Mouse (Mus musculus) forebrain, embryonic 15.5 days (tissue): ENCODE measurements at regions not wholly inside any gene's neighbourhood (a gene's known extent, or its start where the extent isn't known, plus 50 kb on each side); places are given as distances from the start of the nearest gene placed in this dataset.

Experiments
- ATAC-seq: fragments of 200-750 bp; cut with Nextera tagmentation; replicated peaks from 2 replicates; pipeline ENCODE4 v1.8.0; 2017; ENCODE audit warnings: mild to moderate bottlenecking, moderate TSS enrichment, moderate library complexity
- H3K27ac ChIP-seq: fragments of 300-500 bp; sonication (generic); replicated peaks from 2 replicates; pipeline ENCODE4 v1.5.1; 2015; ENCODE audit warnings: mild to moderate bottlenecking, inconsistent platforms
- H3K27me3 ChIP-seq: fragments of 300-500 bp; sonication (generic); 2 replicates; pipeline ENCODE4 v1.6.1; 2015; ENCODE audit warnings: inconsistent platforms
- H3K36me3 ChIP-seq: fragments of 300-500 bp; sonication (generic); 2 replicates; pipeline ENCODE4 v1.6.1; 2015; ENCODE audit warnings: mild to moderate bottlenecking, inconsistent platforms
- H3K4me1 ChIP-seq: fragments of 300-500 bp; sonication (generic); 2 replicates; pipeline ENCODE4 v1.6.1; 2015; ENCODE audit warnings: inconsistent platforms
- H3K4me2 ChIP-seq: fragments of 300-500 bp; sonication (generic); replicated peaks from 2 replicates; pipeline ENCODE4 v1.6.1; 2015; ENCODE audit warnings: mild to moderate bottlenecking, inconsistent platforms
- H3K4me3 ChIP-seq: fragments of 300-500 bp; sonication (generic); 2 replicates; pipeline ENCODE4 v1.5.1; 2015; ENCODE audit warnings: mild to moderate bottlenecking, inconsistent platforms
- H3K9ac ChIP-seq: fragments of 300-500 bp; sonication (generic); replicated peaks from 2 replicates; pipeline ENCODE4 v1.6.1; 2015; ENCODE audit warnings: mild to moderate bottlenecking, inconsistent platforms
- H3K9me3 ChIP-seq: fragments of 300-500 bp; sonication (generic); 2 replicates; pipeline ENCODE4 v1.6.1; 2016; ENCODE audit warnings: inconsistent platforms
- whole genome bisulfite sequencing: fragments of 180-500 bp; shearing (Covaris S2); methylation state at CpG from one replicate; pipeline ENCODE4 v1.1.7; 2015; ENCODE audit warnings: mixed read lengths; 5-methylcytosine and 5-hydroxymethylcytosine counted together

- H3K27me3 ChIP-seq, result no peaks in the 10 kb centered on the region
- ATAC-seq, result no peak
- H3K27ac ChIP-seq, result 0 out of 2 replicates have a peak overlapping the region, but pooled peaks have one; percentile 2
- no peak overlapping the region for H3K4me3 ChIP-seq
- WGBS, result 47% methylated on average over 6 of the region's 6 CpGs
- H3K36me3 ChIP-seq, result no peaks in the 10 kb centered on the region
- H3K4me1 ChIP-seq, result peaks cover 8% of the 10 kb centered on the region; the same call in 1 of the 2 replicates
- H3K9ac ChIP-seq, result no peak overlapping the region
- H3K9me3 ChIP-seq, result no peaks in the 10 kb centered on the region
- H3K4me2 ChIP-seq, result no peak overlapping the region
Measured at GRCm38 (mm10) chr6:51708011-51708410, 184.3 kb downstream of the Snx10 start.

DNA sequence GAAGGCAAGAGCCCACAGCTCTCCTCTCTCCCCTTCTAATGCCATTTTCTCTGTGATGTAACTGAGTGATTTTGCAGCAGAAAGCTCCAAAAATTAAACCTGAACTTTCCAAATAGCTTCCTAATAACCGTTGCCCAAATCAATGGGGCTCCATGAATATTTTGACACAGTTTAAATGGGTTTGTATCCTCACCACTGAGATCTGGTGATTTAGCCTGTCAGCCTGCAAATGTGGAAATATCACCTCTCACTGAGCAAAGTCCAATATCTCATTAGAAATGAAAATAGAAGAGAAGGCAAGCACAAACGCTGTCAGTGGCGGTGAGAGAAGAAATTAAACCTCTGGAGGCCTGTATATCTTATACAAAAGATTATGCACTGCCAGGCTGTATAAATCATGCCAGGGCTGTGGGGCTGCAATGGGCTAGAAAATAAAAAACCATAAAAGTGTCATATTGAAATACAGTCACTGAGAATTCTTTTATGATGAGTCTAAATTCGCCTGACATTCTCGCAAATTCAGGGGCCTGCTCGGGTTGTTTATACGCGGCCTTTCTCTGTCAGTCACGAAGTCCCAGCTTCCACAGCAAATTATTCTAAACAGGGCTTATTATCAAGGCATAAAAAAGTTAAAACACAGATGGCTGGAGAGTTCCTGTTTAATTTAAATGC lies 185.1 kb downstream of the Snx10 start:
- no peak for ATAC-seq
- Histone ChIP-seq H3K9me3 (no peaks in the 10 kb centered on the region), H3K4me2 (no peak overlapping the region), H3K27ac (0 out of 2 replicates have a peak overlapping the region, but pooled peaks have one; percentile 2), H3K27me3 (no peaks in the 10 kb centered on the region), H3K9ac (no peak overlapping the region), H3K4me3 (no peak overlapping the region), H3K36me3 (no peaks in the 10 kb centered on the region), H3K4me1 (peaks cover 8% of the 10 kb centered on the region; the same call in 1 of the 2 replicates)
- 63% methylated on average over 9 of the region's 9 CpGs for whole genome bisulfite sequencing

DNA sequence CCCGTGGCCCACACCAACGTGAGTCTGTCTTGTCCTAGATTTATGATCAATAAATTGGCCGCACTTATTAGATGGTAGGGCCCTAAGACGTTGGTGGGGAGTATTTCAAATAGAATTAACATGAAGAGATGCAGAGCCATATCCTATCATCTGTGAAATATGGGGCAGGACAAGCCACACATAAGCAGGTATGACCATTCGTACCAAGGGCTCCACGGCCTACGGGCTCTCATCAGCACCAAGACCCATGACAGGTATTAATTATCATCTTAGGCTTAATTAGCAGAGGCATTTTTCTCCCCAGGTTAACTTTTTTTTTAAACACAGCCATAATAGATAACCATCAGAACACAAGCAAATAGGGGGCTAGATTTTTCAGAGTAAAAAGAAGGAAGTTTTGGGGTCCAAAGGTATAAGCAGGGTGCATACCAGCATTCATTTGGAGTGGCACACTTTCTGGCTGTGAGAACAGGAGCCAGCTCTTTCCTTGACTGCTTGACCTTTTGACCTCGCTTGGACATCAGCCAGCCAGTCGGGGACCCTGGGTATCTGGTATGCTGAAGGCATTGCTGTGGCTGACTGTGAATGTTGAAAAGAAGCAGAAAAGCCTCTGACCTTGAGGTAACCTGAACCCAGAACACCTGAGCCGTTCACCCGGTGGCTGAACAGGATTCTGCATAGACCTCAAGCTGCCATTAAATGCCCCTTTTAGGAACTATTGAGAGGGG lies 185.8 kb downstream of the Snx10 start:
- Histone ChIP-seq H3K9ac (no peak overlapping the region), H3K27ac (no peak overlapping the region), H3K4me1 (peaks cover 8% of the 10 kb centered on the region; the same call in 1 of the 2 replicates), H3K9me3 (no peaks in the 10 kb centered on the region), H3K27me3 (no peaks in the 10 kb centered on the region), H3K4me3 (no peak overlapping the region), H3K4me2 (no peak overlapping the region), H3K36me3 (no peaks in the 10 kb centered on the region)
- 68% methylated on average over 11 of the region's 11 CpGs for WGBS
- ATAC-seq, result no peak

DNA sequence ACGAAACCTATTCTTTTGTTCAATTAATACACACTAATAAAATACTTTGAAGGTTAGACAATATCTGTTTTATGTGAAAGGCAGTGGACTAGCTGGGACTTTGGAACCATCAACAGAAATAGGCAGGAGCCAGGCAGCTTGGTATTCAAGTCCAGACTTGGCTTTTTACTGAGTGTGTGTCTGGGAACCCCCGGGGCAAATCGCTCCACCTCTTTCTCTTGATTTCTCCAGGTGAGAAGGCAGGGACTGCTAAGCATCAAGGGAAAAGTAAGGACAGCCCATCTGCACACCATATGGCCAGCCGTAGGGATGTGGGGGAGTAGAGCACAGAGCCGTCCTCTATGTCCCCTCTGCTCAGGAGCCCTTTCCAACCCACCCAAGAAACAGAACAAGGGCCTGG lies 186.5 kb downstream of the Snx10 start:
- no peaks in the 10 kb centered on the region for H3K9me3 ChIP-seq
- 81% methylated on average over 5 of the region's 5 CpGs for WGBS
- no peak overlapping the region for H3K4me2 ChIP-seq
- no peaks in the 10 kb centered on the region for H3K36me3 ChIP-seq
- peaks cover 8% of the 10 kb centered on the region; the same call in 1 of the 2 replicates for H3K4me1 ChIP-seq
- H3K9ac ChIP-seq, result no peak overlapping the region
- no peak overlapping the region for H3K4me3 ChIP-seq
- H3K27me3 ChIP-seq, result no peaks in the 10 kb centered on the region
- ATAC-seq, result no peak
- no peak overlapping the region for H3K27ac ChIP-seq

- no peak for ATAC-seq
- H3K27ac ChIP-seq, result no peak overlapping the region
- no peaks in the 10 kb centered on the region for H3K27me3 ChIP-seq
- WGBS, result 88% methylated on average over 15 of the region's 15 CpGs
- no peak overlapping the region for H3K9ac ChIP-seq
- no peaks in the 10 kb centered on the region for H3K9me3 ChIP-seq
- peaks cover 8% of the 10 kb centered on the region; the same call in 1 of the 2 replicates for H3K4me1 ChIP-seq
- no peak overlapping the region for H3K4me3 ChIP-seq
- H3K36me3 ChIP-seq, result no peaks in the 10 kb centered on the region
- no peak overlapping the region for H3K4me2 ChIP-seq
Measured at GRCm38 (mm10) chr6:51710926-51711615, 187.4 kb downstream of the Snx10 start.

DNA sequence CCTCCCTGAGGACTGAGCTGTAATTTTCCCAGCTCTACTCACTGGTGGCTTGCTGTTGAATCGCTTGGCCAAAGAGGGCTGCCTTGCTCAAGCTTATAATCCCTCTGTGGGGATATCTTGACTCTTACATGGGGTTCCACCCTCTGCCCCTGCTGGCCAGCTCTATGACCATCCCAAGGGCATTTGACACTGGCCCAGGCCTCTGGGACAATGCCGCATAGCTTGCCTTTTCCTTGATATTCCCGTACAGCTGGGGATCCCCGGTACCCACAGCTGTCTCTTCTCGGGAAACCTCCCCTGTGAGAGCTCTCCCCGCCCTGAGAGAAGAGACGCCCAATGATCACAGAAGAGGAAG lies 187.9 kb downstream of the Snx10 start:
- H3K27me3 ChIP-seq, result no peaks in the 10 kb centered on the region
- H3K4me3 ChIP-seq, result no peak overlapping the region
- no peaks in the 10 kb centered on the region for H3K9me3 ChIP-seq
- ATAC-seq, result no peak
- WGBS, result 87% methylated on average over 7 of the region's 7 CpGs
- H3K27ac ChIP-seq, result no peak overlapping the region
- H3K36me3 ChIP-seq, result no peaks in the 10 kb centered on the region
- H3K4me1 ChIP-seq, result peaks cover 8% of the 10 kb centered on the region; the same call in 1 of the 2 replicates
- H3K4me2 ChIP-seq, result no peak overlapping the region
- no peak overlapping the region for H3K9ac ChIP-seq

DNA sequence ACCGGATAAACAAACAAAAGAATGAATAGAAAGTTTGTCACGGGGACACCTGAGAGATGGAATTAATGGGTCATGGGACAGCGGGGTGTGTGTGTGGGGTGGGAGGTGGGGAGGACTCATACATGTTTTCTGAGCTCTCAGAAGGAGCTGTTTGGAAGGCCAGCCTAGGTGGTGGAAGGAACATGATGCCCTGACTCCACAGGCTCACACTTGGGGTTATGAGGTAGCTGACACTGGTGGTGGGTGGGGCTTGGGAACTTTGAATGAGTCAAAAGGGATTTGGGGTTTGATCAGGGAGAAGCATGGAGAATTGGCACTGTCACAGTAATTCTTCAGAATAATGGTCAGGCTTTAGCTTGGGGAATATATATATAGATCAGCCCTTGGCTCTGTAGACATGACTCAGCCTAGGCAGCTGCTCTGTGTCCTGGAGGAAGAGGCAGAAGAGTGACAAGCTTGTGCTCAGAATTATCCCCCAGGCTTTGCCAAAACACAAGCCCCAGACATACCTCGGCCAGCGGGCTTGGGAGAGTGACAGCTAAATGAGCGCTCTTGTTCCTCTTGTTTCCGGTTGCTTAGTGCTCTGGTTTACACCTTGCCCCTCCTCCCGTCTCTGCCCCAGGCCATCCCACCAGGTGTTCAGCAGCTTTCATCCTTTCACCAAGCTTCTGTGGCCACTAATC lies 191.6 kb downstream of the Snx10 start:
- Histone ChIP-seq H3K4me2 (no peak overlapping the region), H3K27ac (no peak overlapping the region), H3K9me3 (no peaks in the 10 kb centered on the region), H3K4me1 (no peaks in the 10 kb centered on the region), H3K4me3 (no peak overlapping the region), H3K9ac (no peak overlapping the region), H3K36me3 (no peaks in the 10 kb centered on the region), H3K27me3 (no peaks in the 10 kb centered on the region)
- 36% methylated on average over 8 of the region's 8 CpGs for WGBS
- ATAC-seq, result no peak

DNA sequence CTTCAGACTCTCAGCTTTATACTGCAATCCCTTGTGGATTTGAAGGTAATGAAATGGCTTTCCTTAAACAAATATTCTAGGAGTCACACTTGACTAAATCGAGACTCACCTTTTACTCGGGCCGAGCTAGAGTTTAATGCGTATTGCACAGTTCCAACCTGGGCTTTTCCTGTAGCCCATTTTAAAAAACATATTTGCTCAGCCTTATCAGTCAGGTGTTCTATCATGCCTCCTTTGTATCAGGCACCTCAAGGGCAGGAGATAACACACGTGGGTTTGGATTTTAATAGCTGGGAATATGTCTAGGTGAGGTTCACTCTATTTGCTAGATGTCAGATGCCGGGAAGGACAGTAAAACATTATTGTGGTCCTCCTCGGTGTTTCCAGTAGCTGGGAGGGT lies 193.7 kb downstream of the Snx10 start:
- no peaks in the 10 kb centered on the region for H3K4me1 ChIP-seq
- no peaks in the 10 kb centered on the region for H3K9me3 ChIP-seq
- no peak overlapping the region for H3K4me3 ChIP-seq
- no peak overlapping the region for H3K9ac ChIP-seq
- no peak overlapping the region for H3K27ac ChIP-seq
- no peaks in the 10 kb centered on the region for H3K36me3 ChIP-seq
- H3K4me2 ChIP-seq, result no peak overlapping the region
- no peak for ATAC-seq
- H3K27me3 ChIP-seq, result no peaks in the 10 kb centered on the region
- WGBS, result 85% methylated on average over 7 of the region's 7 CpGs

- ATAC-seq, result no peak
Measured at GRCm38 (mm10) chr6:51720705-51721104, 197.0 kb downstream of the Snx10 start.

DNA sequence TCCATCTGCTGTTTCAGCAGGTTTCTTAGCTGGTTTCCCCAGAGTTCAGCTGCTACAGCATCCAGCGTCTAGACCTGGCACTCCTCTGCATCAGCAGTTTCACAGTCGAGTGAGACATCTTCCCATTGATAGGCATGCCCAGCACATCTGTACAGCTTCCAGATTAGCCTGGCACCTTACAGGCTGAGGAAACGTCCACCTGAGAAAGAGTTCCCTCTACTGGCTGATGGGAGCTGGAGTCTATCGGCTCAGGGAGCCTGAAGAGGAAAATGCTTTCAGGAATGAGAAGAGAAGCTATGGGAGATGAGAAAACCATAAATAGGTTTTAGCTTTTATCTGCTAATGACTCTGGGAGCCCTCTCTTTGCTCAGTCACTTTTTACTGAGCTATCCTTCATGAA lies 199.4 kb downstream of the Snx10 start:
- 47% methylated on average over 4 of the region's 4 CpGs for WGBS

More at GRCm38 (mm10) chr6:51720705-51721104, 197.0 kb downstream of the Snx10 start:
- Histone ChIP-seq H3K36me3 (no peaks in the 10 kb centered on the region), H3K4me2 (no peak overlapping the region), H3K27ac (no peak overlapping the region), H3K4me3 (no peak overlapping the region), H3K9me3 (no peaks in the 10 kb centered on the region), H3K9ac (no peak overlapping the region), H3K27me3 (no peaks in the 10 kb centered on the region), H3K4me1 (no peaks in the 10 kb centered on the region)
- WGBS, result 85% methylated on average over 7 of the region's 7 CpGs

GRCm38 (mm10) chr6:51727191-51727590 lies 203.5 kb downstream of the Snx10 start:
- no peak overlapping the region for H3K4me3 ChIP-seq
- no peaks in the 10 kb centered on the region for H3K36me3 ChIP-seq
- no peaks in the 10 kb centered on the region for H3K27me3 ChIP-seq
- no peak overlapping the region for H3K4me2 ChIP-seq
- no peaks in the 10 kb centered on the region for H3K9me3 ChIP-seq
- H3K9ac ChIP-seq, result no peak overlapping the region
- peaks cover 37% of the 10 kb centered on the region for H3K4me1 ChIP-seq
- peak; percentile 46; the same call in 1 of the 2 replicates for ATAC-seq
- H3K27ac ChIP-seq, result 0 out of 2 replicates have a peak overlapping the region, but pooled peaks have one; percentile 1
- 72% methylated on average over 8 of the region's 8 CpGs for WGBS

More for the DNA sequence above, 199.4 kb downstream of the Snx10 start:
- Histone ChIP-seq H3K9me3 (no peaks in the 10 kb centered on the region), H3K36me3 (no peaks in the 10 kb centered on the region), H3K27me3 (no peaks in the 10 kb centered on the region), H3K4me2 (no peak overlapping the region), H3K27ac (no peak overlapping the region), H3K4me3 (no peak overlapping the region), H3K9ac (no peak overlapping the region), H3K4me1 (peaks cover 5% of the 10 kb centered on the region; the same call in 1 of the 2 replicates)
- ATAC-seq, result no peak
